Mouse (Mus musculus): ENCODE results near the gene Mov10. TPM values are rescaled to one million over a fixed set of nuclear protein-coding genes. Genes with fewer than 3 reads are reported as not detected.
"Not testable (repeated sequence)": the region's sequence is repeated elsewhere in the genome, so short reads cannot be mapped to it uniquely, and the experiment has no call there.

The Mov10 gene
- polyA plus RNA-seq (2014; fragmentation: Nextera tagmentation; extraction: Ambion mirVana) = 83.6 and 94.5 TPM in 2 replicates

- Histone ChIP-seq H3K27ac (ENCODE audit: low read depth) (peak within 1 kb of the TSS; percentile 97), H3K36me3 (ENCODE audit: control insufficient read depth, insufficient read depth, low read length) (peaks cover 27% of the 10 kb centered on the region), H3K9me3 (ENCODE audit: control insufficient read depth, low read length) (no peaks in the 10 kb centered on the region), H3K4me3 (ENCODE audit: low read depth, low read length) (peak within 1 kb of the TSS; percentile 93), H3K9ac (ENCODE audit: low read length) (peak within 1 kb of the TSS; percentile 94), H3K4me2 (ENCODE audit: low read length) (peak within 1 kb of the TSS; percentile 73), H3K27me3 (replicated peaks; ENCODE audit: control insufficient read depth, insufficient read depth, low read length) (no peaks in the 10 kb centered on the region), H3K4me1 (replicated peaks; ENCODE audit: control insufficient read depth, insufficient read depth, low read length) (peaks cover 23% of the 10 kb centered on the region)
- ATAC-seq (replicated peaks; ENCODE audit: low FRiP score, low TSS enrichment, low read depth) = peak; percentile 92
- under 1% methylated on average over 40 of the region's 40 CpGs for WGBS
- DNase-seq (ENCODE audit: low spot score) = peak; percentile 94
Measured at GRCm38 (mm10) chr3:104817991-104818748, at the start of gene Mov10. TSS of gene Mov10 (minus strand) at chr3:104818563.

- H3K9ac ChIP-seq (ENCODE audit: low read length); DNase-seq (ENCODE audit: low spot score); H3K9me3 ChIP-seq (ENCODE audit: control insufficient read depth, low read length); H3K27me3 ChIP-seq (replicated peaks; ENCODE audit: control insufficient read depth, insufficient read depth, low read length); ATAC-seq (replicated peaks; ENCODE audit: low FRiP score, low TSS enrichment, low read depth); H3K27ac ChIP-seq (ENCODE audit: low read depth); H3K4me3 ChIP-seq (ENCODE audit: low read depth, low read length): not testable (repeated sequence)
- Histone ChIP-seq H3K36me3 (ENCODE audit: control insufficient read depth, insufficient read depth, low read length) (peaks cover 25% of the 10 kb centered on the region), H3K4me2 (ENCODE audit: low read length) (peak overlapping the region; percentile 83; the same call in 1 of the 2 replicates), H3K4me1 (replicated peaks; ENCODE audit: control insufficient read depth, insufficient read depth, low read length) (peaks cover 25% of the 10 kb centered on the region)
Measured at GRCm38 (mm10) chr3:104866674-104867073, 48.3 kb upstream of the Mov10 start.

- DNase-seq (ENCODE audit: low spot score) = peak; percentile 87
- Histone ChIP-seq H3K27ac (ENCODE audit: low read depth) (peak overlapping the region; percentile 98), H3K9me3 (ENCODE audit: control insufficient read depth, low read length) (no peaks in the 10 kb centered on the region), H3K4me2 (ENCODE audit: low read length) (peak overlapping the region; percentile 83), H3K27me3 (replicated peaks; ENCODE audit: control insufficient read depth, insufficient read depth, low read length) (no peaks in the 10 kb centered on the region), H3K9ac (ENCODE audit: low read length) (peak overlapping the region; percentile 91), H3K36me3 (ENCODE audit: control insufficient read depth, insufficient read depth, low read length) (peaks cover 12% of the 10 kb centered on the region), H3K4me3 (ENCODE audit: low read depth, low read length) (peak overlapping the region; percentile 97), H3K4me1 (replicated peaks; ENCODE audit: control insufficient read depth, insufficient read depth, low read length) (peaks cover 25% of the 10 kb centered on the region)
- peak; percentile 13 for ATAC-seq (replicated peaks; ENCODE audit: low FRiP score, low TSS enrichment, low read depth)
- WGBS = under 1% methylated on average over 12 of the region's 12 CpGs
Measured at GRCm38 (mm10) chr3:104865341-104865788, 47.0 kb upstream of the Mov10 start.

- H3K4me3 ChIP-seq (ENCODE audit: low read depth, low read length) = peak overlapping the region; percentile 97
- H3K9ac ChIP-seq (ENCODE audit: low read length) = peak overlapping the region; percentile 91
- peak overlapping the region; percentile 83 for H3K4me2 ChIP-seq (ENCODE audit: low read length)
- peak overlapping the region; percentile 98 for H3K27ac ChIP-seq (ENCODE audit: low read depth)
- H3K36me3 ChIP-seq (ENCODE audit: control insufficient read depth, insufficient read depth, low read length) = peaks cover 12% of the 10 kb centered on the region
- H3K9me3 ChIP-seq (ENCODE audit: control insufficient read depth, low read length) = no peaks in the 10 kb centered on the region
- ATAC-seq (replicated peaks; ENCODE audit: low FRiP score, low TSS enrichment, low read depth) = peak; percentile 93
- under 1% methylated on average over 48 of the region's 48 CpGs for WGBS
- peaks cover 25% of the 10 kb centered on the region for H3K4me1 ChIP-seq (replicated peaks; ENCODE audit: control insufficient read depth, insufficient read depth, low read length)
- DNase-seq (ENCODE audit: low spot score) = peak; percentile 90
- no peaks in the 10 kb centered on the region for H3K27me3 ChIP-seq (replicated peaks; ENCODE audit: control insufficient read depth, insufficient read depth, low read length)
Measured at GRCm38 (mm10) chr3:104864651-104865340, 46.4 kb upstream of the Mov10 start.

GRCm38 (mm10) chr3:104863786-104864650 lies 45.7 kb upstream of the Mov10 start, which contains the start of the genes St7l and Capza1:
TSS of gene St7l (plus strand) at chr3:104864005.
TSS of gene Capza1 (minus strand) at chr3:104864505.
- peak; percentile 91 for DNase-seq (ENCODE audit: low spot score)

DNA sequence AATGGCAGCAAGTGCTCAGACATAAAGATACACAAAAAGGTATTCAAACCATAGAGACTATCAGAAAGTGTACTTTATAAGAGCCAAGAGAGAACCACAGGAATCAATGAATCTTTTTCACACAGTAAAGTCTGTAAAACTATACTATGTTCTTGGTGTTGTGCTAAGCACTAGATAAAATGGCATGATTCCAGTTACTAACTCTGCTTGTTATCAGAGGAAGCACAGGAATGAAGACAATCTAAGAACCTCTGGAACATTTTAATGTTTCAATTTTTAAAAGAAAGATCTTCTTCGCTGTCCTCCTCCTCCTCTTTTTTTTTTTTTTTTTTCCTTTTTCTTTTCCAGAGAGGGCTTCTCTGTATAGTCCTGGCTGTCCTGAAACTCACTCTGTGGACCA lies 40.2 kb upstream of the Mov10 start:
- ATAC-seq (replicated peaks; ENCODE audit: low FRiP score, low TSS enrichment, low read depth) (no peak), DNase-seq (ENCODE audit: low spot score) (no peak)
- WGBS = 90% methylated on average over 1 of the region's 1 CpGs
- Histone ChIP-seq H3K4me3 (ENCODE audit: low read depth, low read length) (no peak overlapping the region), H3K4me2 (ENCODE audit: low read length) (no peak overlapping the region), H3K36me3 (ENCODE audit: control insufficient read depth, insufficient read depth, low read length) (peaks cover 22% of the 10 kb centered on the region), H3K4me1 (replicated peaks; ENCODE audit: control insufficient read depth, insufficient read depth, low read length) (peaks cover 16% of the 10 kb centered on the region), H3K9ac (ENCODE audit: low read length) (no peak overlapping the region), H3K27me3 (replicated peaks; ENCODE audit: control insufficient read depth, insufficient read depth, low read length) (no peaks in the 10 kb centered on the region), H3K27ac (ENCODE audit: low read depth) (no peak overlapping the region), H3K9me3 (ENCODE audit: control insufficient read depth, low read length) (no peaks in the 10 kb centered on the region)

More at GRCm38 (mm10) chr3:104863786-104864650, 45.7 kb upstream of the Mov10 start, which contains the start of the genes St7l and Capza1:
- H3K4me3 ChIP-seq (ENCODE audit: low read depth, low read length) = peak within 1 kb of the TSS; percentile 97
- H3K9ac ChIP-seq (ENCODE audit: low read length) = peak within 1 kb of the TSS; percentile 91
- H3K36me3 ChIP-seq (ENCODE audit: control insufficient read depth, insufficient read depth, low read length) = peaks cover 8% of the 10 kb centered on the region
- H3K27me3 ChIP-seq (replicated peaks; ENCODE audit: control insufficient read depth, insufficient read depth, low read length) = no peaks in the 10 kb centered on the region
- under 1% methylated on average over 43 of the region's 43 CpGs for WGBS
- peak; percentile 96 for ATAC-seq (replicated peaks; ENCODE audit: low FRiP score, low TSS enrichment, low read depth)
- peaks cover 25% of the 10 kb centered on the region for H3K4me1 ChIP-seq (replicated peaks; ENCODE audit: control insufficient read depth, insufficient read depth, low read length)
- H3K4me2 ChIP-seq (ENCODE audit: low read length) = peak within 1 kb of the TSS; percentile 83
- H3K9me3 ChIP-seq (ENCODE audit: control insufficient read depth, low read length) = no peaks in the 10 kb centered on the region
- peak within 1 kb of the TSS; percentile 98 for H3K27ac ChIP-seq (ENCODE audit: low read depth)

DNA sequence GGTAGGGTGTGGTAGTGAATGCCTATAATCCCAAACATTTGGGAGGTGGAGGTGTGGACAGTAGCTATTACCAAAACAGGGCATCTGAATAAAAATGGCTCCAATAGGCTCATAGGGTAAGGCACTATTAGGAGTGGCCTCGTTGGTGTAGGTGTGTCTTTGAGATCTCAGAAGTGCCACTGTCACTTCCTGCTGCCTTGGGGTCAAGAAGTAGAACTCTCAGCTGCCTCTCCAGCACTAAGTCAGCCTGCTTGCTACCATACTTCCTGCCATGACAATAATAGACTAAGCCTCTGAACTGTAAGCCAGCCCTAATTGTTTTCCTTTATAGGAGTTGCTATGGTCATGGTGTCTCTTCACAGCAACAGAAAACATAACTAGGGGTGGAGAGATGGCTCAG lies 37.7 kb upstream of the Mov10 start:
- Histone ChIP-seq H3K27ac (ENCODE audit: low read depth) (no peak overlapping the region), H3K9ac (ENCODE audit: low read length) (no peak overlapping the region), H3K4me3 (ENCODE audit: low read depth, low read length) (no peak overlapping the region), H3K9me3 (ENCODE audit: control insufficient read depth, low read length) (no peaks in the 10 kb centered on the region), H3K36me3 (ENCODE audit: control insufficient read depth, insufficient read depth, low read length) (peaks cover 22% of the 10 kb centered on the region), H3K4me1 (replicated peaks; ENCODE audit: control insufficient read depth, insufficient read depth, low read length) (no peaks in the 10 kb centered on the region; the same call in 1 of the 2 replicates), H3K4me2 (ENCODE audit: low read length) (no peak overlapping the region), H3K27me3 (replicated peaks; ENCODE audit: control insufficient read depth, insufficient read depth, low read length) (no peaks in the 10 kb centered on the region)
- ATAC-seq (replicated peaks; ENCODE audit: low FRiP score, low TSS enrichment, low read depth) = no peak
- DNase-seq (ENCODE audit: low spot score) = no peak
- 71% methylated on average over 1 of the region's 1 CpGs for WGBS

DNA sequence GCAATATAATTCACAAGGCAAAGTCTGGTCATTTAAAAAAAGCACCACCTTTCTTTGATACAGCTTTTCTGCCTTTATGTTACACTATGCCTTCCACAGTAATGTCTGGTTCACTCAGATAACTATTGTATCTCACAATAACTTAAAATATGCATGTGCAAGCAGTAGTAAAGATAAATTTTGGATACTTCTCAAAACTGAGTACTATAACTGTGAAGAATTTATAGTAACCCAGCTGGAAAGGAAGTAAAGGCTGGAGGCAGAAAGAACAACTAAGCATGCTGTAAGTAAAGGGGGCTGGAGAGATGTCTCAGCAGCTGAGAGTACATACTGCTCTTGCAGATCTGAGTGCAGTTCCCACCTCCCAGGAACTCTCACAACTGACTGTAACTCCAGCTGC lies 36.5 kb upstream of the Mov10 start:
- DNase-seq (ENCODE audit: low spot score) (no peak), ATAC-seq (replicated peaks; ENCODE audit: low FRiP score, low TSS enrichment, low read depth) (no peak)
- Histone ChIP-seq H3K27ac (ENCODE audit: low read depth) (no peak overlapping the region), H3K27me3 (replicated peaks; ENCODE audit: control insufficient read depth, insufficient read depth, low read length) (no peaks in the 10 kb centered on the region), H3K4me2 (ENCODE audit: low read length) (no peak overlapping the region), H3K36me3 (ENCODE audit: control insufficient read depth, insufficient read depth, low read length) (peaks cover 22% of the 10 kb centered on the region), H3K4me1 (replicated peaks; ENCODE audit: control insufficient read depth, insufficient read depth, low read length) (no peaks in the 10 kb centered on the region), H3K9ac (ENCODE audit: low read length) (no peak overlapping the region), H3K4me3 (ENCODE audit: low read depth, low read length) (no peak overlapping the region), H3K9me3 (ENCODE audit: control insufficient read depth, low read length) (no peaks in the 10 kb centered on the region)
